Mouse (Mus musculus): Measurements from ENCODE around the gene Ppp1r21. TPM values are rescaled to one million over a fixed set of nuclear protein-coding genes. Genes with fewer than 3 reads are reported as not detected.

The Ppp1r21 gene
- polyA plus RNA-seq, 1 experiment from 2014 or later = 47.2 TPM

GRCm38 (mm10) chr17:88606056-88606455 is 76.1 kb downstream of the Ppp1r21 start:
- H3K4me3 ChIP-seq (replicated peaks; ENCODE audit: low read depth, low read length) = no peak overlapping the region
- no peak overlapping the region for H3K27ac ChIP-seq (replicated peaks; ENCODE audit: low read depth, low read length)
- DNase-seq (no peak), ATAC-seq (ENCODE audit: low FRiP score, low TSS enrichment) (no peak)
- H3K36me3 ChIP-seq (ENCODE audit: control insufficient read depth, insufficient read depth, low read length) = no peaks in the 10 kb centered on the region
- WGBS = 89% methylated on average over 2 of the region's 2 CpGs
- H3K4me1 ChIP-seq (ENCODE audit: control insufficient read depth, insufficient read depth, low read length) = no peaks in the 10 kb centered on the region
- no peaks in the 10 kb centered on the region for H3K9me3 ChIP-seq (ENCODE audit: control insufficient read depth, low read length)
- H3K4me2 ChIP-seq (ENCODE audit: low read length) = no peak overlapping the region
- H3K27me3 ChIP-seq (ENCODE audit: control insufficient read depth, insufficient read depth, low read length) = no peaks in the 10 kb centered on the region
- no peak overlapping the region for H3K9ac ChIP-seq (replicated peaks; ENCODE audit: low read length)

GRCm38 (mm10) chr17:88609361-88609760 is 79.4 kb downstream of the Ppp1r21 start:
- Histone ChIP-seq H3K9me3 (ENCODE audit: control insufficient read depth, low read length) (no peaks in the 10 kb centered on the region), H3K27me3 (ENCODE audit: control insufficient read depth, insufficient read depth, low read length) (no peaks in the 10 kb centered on the region), H3K4me2 (ENCODE audit: low read length) (no peak overlapping the region), H3K4me3 (replicated peaks; ENCODE audit: low read depth, low read length) (no peak overlapping the region), H3K9ac (replicated peaks; ENCODE audit: low read length) (no peak overlapping the region), H3K27ac (replicated peaks; ENCODE audit: low read depth, low read length) (no peak overlapping the region), H3K36me3 (ENCODE audit: control insufficient read depth, insufficient read depth, low read length) (no peaks in the 10 kb centered on the region), H3K4me1 (ENCODE audit: control insufficient read depth, insufficient read depth, low read length) (no peaks in the 10 kb centered on the region)
- WGBS = 82% methylated on average over 15 of the region's 15 CpGs
- DNase-seq (no peak), ATAC-seq (ENCODE audit: low FRiP score, low TSS enrichment) (no peak)

GRCm38 (mm10) chr17:88611057-88611456 is 81.1 kb downstream of the Ppp1r21 start:
- Histone ChIP-seq H3K4me2 (ENCODE audit: low read length) (no peak overlapping the region), H3K27me3 (ENCODE audit: control insufficient read depth, insufficient read depth, low read length) (no peaks in the 10 kb centered on the region), H3K4me3 (replicated peaks; ENCODE audit: low read depth, low read length) (no peak overlapping the region), H3K27ac (replicated peaks; ENCODE audit: low read depth, low read length) (no peak overlapping the region), H3K36me3 (ENCODE audit: control insufficient read depth, insufficient read depth, low read length) (no peaks in the 10 kb centered on the region), H3K9me3 (ENCODE audit: control insufficient read depth, low read length) (no peaks in the 10 kb centered on the region), H3K4me1 (ENCODE audit: control insufficient read depth, insufficient read depth, low read length) (no peaks in the 10 kb centered on the region), H3K9ac (replicated peaks; ENCODE audit: low read length) (no peak overlapping the region)
- whole genome bisulfite sequencing = 93% methylated on average over 2 of the region's 2 CpGs
- DNase-seq (no peak), ATAC-seq (ENCODE audit: low FRiP score, low TSS enrichment) (no peak)

- no peaks in the 10 kb centered on the region for H3K27me3 ChIP-seq (ENCODE audit: control insufficient read depth, insufficient read depth, low read length)
- H3K4me3 ChIP-seq (replicated peaks; ENCODE audit: low read depth, low read length) = no peak overlapping the region
- no peaks in the 10 kb centered on the region for H3K36me3 ChIP-seq (ENCODE audit: control insufficient read depth, insufficient read depth, low read length)
- ATAC-seq (ENCODE audit: low FRiP score, low TSS enrichment) (no peak), DNase-seq (no peak)
- 63% methylated on average over 6 of the region's 6 CpGs for WGBS
- H3K4me1 ChIP-seq (ENCODE audit: control insufficient read depth, insufficient read depth, low read length) = no peaks in the 10 kb centered on the region
- H3K27ac ChIP-seq (replicated peaks; ENCODE audit: low read depth, low read length) = no peak overlapping the region
- H3K9me3 ChIP-seq (ENCODE audit: control insufficient read depth, low read length) = no peaks in the 10 kb centered on the region
- no peak overlapping the region for H3K9ac ChIP-seq (replicated peaks; ENCODE audit: low read length)
- H3K4me2 ChIP-seq (ENCODE audit: low read length) = no peak overlapping the region
Measured at GRCm38 (mm10) chr17:88613172-88613571, 83.3 kb downstream of the Ppp1r21 start.

GRCm38 (mm10) chr17:88613721-88614120 is 83.8 kb downstream of the Ppp1r21 start:
- no peak for ATAC-seq (ENCODE audit: low FRiP score, low TSS enrichment)
- WGBS = 97% methylated on average over 3 of the region's 3 CpGs
- H3K9me3 ChIP-seq (ENCODE audit: control insufficient read depth, low read length) = no peaks in the 10 kb centered on the region

GRCm38 (mm10) chr17:88614234-88614633 is 84.3 kb downstream of the Ppp1r21 start:
- no peak overlapping the region for H3K27ac ChIP-seq (replicated peaks; ENCODE audit: low read depth, low read length)
- H3K4me2 ChIP-seq (ENCODE audit: low read length) = no peak overlapping the region
- 78% methylated on average over 3 of the region's 3 CpGs for WGBS
- no peaks in the 10 kb centered on the region for H3K4me1 ChIP-seq (ENCODE audit: control insufficient read depth, insufficient read depth, low read length)
- no peaks in the 10 kb centered on the region for H3K9me3 ChIP-seq (ENCODE audit: control insufficient read depth, low read length)
- no peaks in the 10 kb centered on the region for H3K36me3 ChIP-seq (ENCODE audit: control insufficient read depth, insufficient read depth, low read length)
- no peak for ATAC-seq (ENCODE audit: low FRiP score, low TSS enrichment)
- H3K4me3 ChIP-seq (replicated peaks; ENCODE audit: low read depth, low read length) = no peak overlapping the region
- H3K27me3 ChIP-seq (ENCODE audit: control insufficient read depth, insufficient read depth, low read length) = no peaks in the 10 kb centered on the region
- H3K9ac ChIP-seq (replicated peaks; ENCODE audit: low read length) = no peak overlapping the region
- peak; percentile 11 for DNase-seq

More at GRCm38 (mm10) chr17:88613721-88614120, 83.8 kb downstream of the Ppp1r21 start:
- Histone ChIP-seq H3K4me1 (ENCODE audit: control insufficient read depth, insufficient read depth, low read length) (no peaks in the 10 kb centered on the region), H3K27me3 (ENCODE audit: control insufficient read depth, insufficient read depth, low read length) (no peaks in the 10 kb centered on the region), H3K36me3 (ENCODE audit: control insufficient read depth, insufficient read depth, low read length) (no peaks in the 10 kb centered on the region), H3K4me2 (ENCODE audit: low read length) (no peak overlapping the region), H3K27ac (replicated peaks; ENCODE audit: low read depth, low read length) (no peak overlapping the region), H3K9ac (replicated peaks; ENCODE audit: low read length) (no peak overlapping the region), H3K4me3 (replicated peaks; ENCODE audit: low read depth, low read length) (no peak overlapping the region)
- DNase-seq = no peak

- no peak for ATAC-seq (ENCODE audit: low FRiP score, low TSS enrichment)
- no peak for DNase-seq
- no peak overlapping the region for H3K9ac ChIP-seq (replicated peaks; ENCODE audit: low read length)
- H3K4me3 ChIP-seq (replicated peaks; ENCODE audit: low read depth, low read length) = no peak overlapping the region
- H3K9me3 ChIP-seq (ENCODE audit: control insufficient read depth, low read length) = no peaks in the 10 kb centered on the region
- WGBS = 95% methylated on average over 1 of the region's 1 CpGs
- no peaks in the 10 kb centered on the region for H3K4me1 ChIP-seq (ENCODE audit: control insufficient read depth, insufficient read depth, low read length)
- no peaks in the 10 kb centered on the region for H3K27me3 ChIP-seq (ENCODE audit: control insufficient read depth, insufficient read depth, low read length)
- no peak overlapping the region for H3K4me2 ChIP-seq (ENCODE audit: low read length)
- no peaks in the 10 kb centered on the region for H3K36me3 ChIP-seq (ENCODE audit: control insufficient read depth, insufficient read depth, low read length)
- H3K27ac ChIP-seq (replicated peaks; ENCODE audit: low read depth, low read length) = no peak overlapping the region
Measured at GRCm38 (mm10) chr17:88614733-88615132, 84.8 kb downstream of the Ppp1r21 start.

GRCm38 (mm10) chr17:88615492-88616155 is 85.7 kb downstream of the Ppp1r21 start:
- ATAC-seq (ENCODE audit: low FRiP score, low TSS enrichment) (no peak), DNase-seq (no peak)
- Histone ChIP-seq H3K9ac (replicated peaks; ENCODE audit: low read length) (no peak overlapping the region), H3K4me2 (ENCODE audit: low read length) (no peak overlapping the region), H3K4me1 (ENCODE audit: control insufficient read depth, insufficient read depth, low read length) (no peaks in the 10 kb centered on the region), H3K36me3 (ENCODE audit: control insufficient read depth, insufficient read depth, low read length) (no peaks in the 10 kb centered on the region), H3K27me3 (ENCODE audit: control insufficient read depth, insufficient read depth, low read length) (no peaks in the 10 kb centered on the region), H3K9me3 (ENCODE audit: control insufficient read depth, low read length) (no peaks in the 10 kb centered on the region), H3K27ac (replicated peaks; ENCODE audit: low read depth, low read length) (no peak overlapping the region), H3K4me3 (replicated peaks; ENCODE audit: low read depth, low read length) (no peak overlapping the region)
- 94% methylated on average over 1 of the region's 1 CpGs for WGBS

GRCm38 (mm10) chr17:88620935-88621334 is 91.0 kb downstream of the Ppp1r21 start:
- no peak for ATAC-seq (ENCODE audit: low FRiP score, low TSS enrichment)
- Histone ChIP-seq H3K27me3 (ENCODE audit: control insufficient read depth, insufficient read depth, low read length) (no peaks in the 10 kb centered on the region), H3K9me3 (ENCODE audit: control insufficient read depth, low read length) (no peaks in the 10 kb centered on the region), H3K4me2 (ENCODE audit: low read length) (no peak overlapping the region), H3K27ac (replicated peaks; ENCODE audit: low read depth, low read length) (no peak overlapping the region), H3K9ac (replicated peaks; ENCODE audit: low read length) (no peak overlapping the region), H3K4me3 (replicated peaks; ENCODE audit: low read depth, low read length) (no peak overlapping the region), H3K36me3 (ENCODE audit: control insufficient read depth, insufficient read depth, low read length) (no peaks in the 10 kb centered on the region), H3K4me1 (ENCODE audit: control insufficient read depth, insufficient read depth, low read length) (no peaks in the 10 kb centered on the region)
- 88% methylated on average over 4 of the region's 4 CpGs for WGBS
- no peak for DNase-seq

Data from midbrain, embryonic 14.5 days (tissue).